Mouse (Mus musculus): ENCODE data around the gene Ereg. TPM values are rescaled to one million over a fixed set of nuclear protein-coding genes. Genes with fewer than 3 reads are reported as not detected.

Gene Ereg
- polyA plus RNA-seq, 1 experiment from 2014 or later: 0.43 TPM

- Histone ChIP-seq H3K27me3 (ENCODE audit: control insufficient read depth, insufficient read depth, low read depth, low read length) (no peaks in the 10 kb centered on the region), H3K4me3 (ENCODE audit: low read length) (no peak overlapping the region), H3K27ac (ENCODE audit: low read length) (no peak overlapping the region), H3K9me3 (ENCODE audit: control insufficient read depth, low read length) (no peaks in the 10 kb centered on the region), H3K36me3 (ENCODE audit: control insufficient read depth, insufficient read depth, low read length) (no peaks in the 10 kb centered on the region), H3K4me1 (replicated peaks; ENCODE audit: control insufficient read depth, insufficient read depth, low read length) (no peaks in the 10 kb centered on the region), H3K4me2 (ENCODE audit: low read depth, low read length) (no peak overlapping the region), H3K9ac (ENCODE audit: low read length) (no peak overlapping the region)
- peak; percentile 34; the same call in 1 of the 2 replicates for ATAC-seq (ENCODE audit: low read depth)
- 39% methylated on average over 6 of the region's 6 CpGs for WGBS
Measured at GRCm38 (mm10) chr5:91047987-91048386, 26.4 kb upstream of the Ereg start.

DNA sequence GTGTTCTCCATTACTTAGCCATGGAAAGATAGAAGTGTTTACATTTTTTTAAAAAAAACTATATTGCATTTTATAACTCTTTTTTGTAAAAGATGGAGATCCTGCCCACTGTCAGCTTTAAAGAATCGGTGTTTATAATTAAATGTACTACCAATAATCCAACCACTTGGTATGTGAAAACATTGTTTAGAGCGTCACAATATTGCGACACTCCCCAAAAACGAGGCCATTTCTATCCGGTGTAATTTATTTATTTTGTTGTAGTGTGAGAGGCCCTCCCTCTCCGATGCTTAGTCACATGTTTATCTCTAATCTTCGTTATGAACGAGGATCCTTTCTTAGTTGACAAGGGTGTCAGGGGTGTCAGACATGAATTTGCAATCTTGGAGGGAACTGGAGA lies 26.0 kb upstream of the Ereg start:
- Histone ChIP-seq H3K4me2 (ENCODE audit: low read depth, low read length) (no peak overlapping the region), H3K4me3 (ENCODE audit: low read length) (no peak overlapping the region), H3K27ac (ENCODE audit: low read length) (no peak overlapping the region), H3K4me1 (replicated peaks; ENCODE audit: control insufficient read depth, insufficient read depth, low read length) (no peaks in the 10 kb centered on the region), H3K9me3 (ENCODE audit: control insufficient read depth, low read length) (no peaks in the 10 kb centered on the region), H3K27me3 (ENCODE audit: control insufficient read depth, insufficient read depth, low read depth, low read length) (no peaks in the 10 kb centered on the region), H3K36me3 (ENCODE audit: control insufficient read depth, insufficient read depth, low read length) (no peaks in the 10 kb centered on the region), H3K9ac (ENCODE audit: low read length) (no peak overlapping the region)
- 52% methylated on average over 8 of the region's 8 CpGs for WGBS
- ATAC-seq (ENCODE audit: low read depth): peak; percentile 23; the same call in 1 of the 2 replicates

DNA sequence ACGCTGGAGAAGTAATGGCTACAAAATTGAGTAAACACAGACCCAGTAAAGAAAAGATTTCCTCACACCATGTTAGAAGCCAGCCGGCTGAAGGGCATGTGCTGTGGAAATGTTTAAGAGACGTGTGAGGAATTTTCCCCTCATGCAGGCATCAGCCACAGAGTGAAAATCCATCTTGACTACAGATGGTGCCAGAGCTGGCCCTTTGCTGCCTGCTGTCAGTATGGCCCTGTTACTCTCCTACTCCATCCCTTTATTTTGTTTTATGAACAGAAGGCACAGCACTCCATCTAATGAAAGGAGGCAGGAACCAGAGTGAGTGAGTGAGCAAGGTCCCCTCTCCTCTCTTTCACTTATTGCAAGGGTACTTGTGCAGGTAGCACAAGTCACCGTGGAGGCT lies 2.1 kb upstream of the Ereg start:
- WGBS: 35% methylated on average over 4 of the region's 4 CpGs
- Histone ChIP-seq H3K9me3 (ENCODE audit: control insufficient read depth, low read length) (no peaks in the 10 kb centered on the region), H3K4me2 (ENCODE audit: low read depth, low read length) (no peak overlapping the region), H3K9ac (ENCODE audit: low read length) (no peak overlapping the region), H3K27ac (ENCODE audit: low read length) (no peak overlapping the region), H3K27me3 (ENCODE audit: control insufficient read depth, insufficient read depth, low read depth, low read length) (no peaks in the 10 kb centered on the region; the same call in 1 of the 2 replicates), H3K4me3 (ENCODE audit: low read length) (no peak overlapping the region), H3K4me1 (replicated peaks; ENCODE audit: control insufficient read depth, insufficient read depth, low read length) (peaks cover 6% of the 10 kb centered on the region; the same call in 1 of the 2 replicates), H3K36me3 (ENCODE audit: control insufficient read depth, insufficient read depth, low read length) (no peaks in the 10 kb centered on the region)
- no peak for ATAC-seq (ENCODE audit: low read depth)

DNA sequence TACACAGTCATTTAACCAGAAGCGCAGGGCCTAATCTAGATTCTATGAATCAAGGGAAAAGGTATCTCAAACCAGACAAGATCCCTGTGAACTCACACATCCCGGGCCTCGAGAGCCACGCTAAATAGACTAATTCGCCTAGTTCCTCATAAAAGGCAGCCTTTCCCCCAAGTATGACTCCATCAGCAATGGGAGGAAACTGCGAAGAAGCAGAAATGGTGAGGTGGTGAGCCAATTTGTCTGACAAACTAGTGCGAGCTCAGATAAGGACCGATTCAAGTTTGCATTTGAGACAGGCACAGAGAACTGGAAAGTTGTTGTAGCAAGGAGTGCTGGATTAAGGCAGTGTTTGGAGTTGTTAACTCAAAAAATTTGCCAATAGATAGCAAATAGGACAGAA lies 796 bp upstream of the Ereg start:
- Histone ChIP-seq H3K9me3 (ENCODE audit: control insufficient read depth, low read length) (no peaks in the 10 kb centered on the region), H3K4me2 (ENCODE audit: low read depth, low read length) (peak overlapping the region; percentile 70), H3K27me3 (ENCODE audit: control insufficient read depth, insufficient read depth, low read depth, low read length) (no peaks in the 10 kb centered on the region; the same call in 1 of the 2 replicates), H3K36me3 (ENCODE audit: control insufficient read depth, insufficient read depth, low read length) (no peaks in the 10 kb centered on the region), H3K4me3 (ENCODE audit: low read length) (no peak overlapping the region), H3K9ac (ENCODE audit: low read length) (no peak overlapping the region), H3K4me1 (replicated peaks; ENCODE audit: control insufficient read depth, insufficient read depth, low read length) (peaks cover 6% of the 10 kb centered on the region; the same call in 1 of the 2 replicates), H3K27ac (ENCODE audit: low read length) (no peak overlapping the region)
- whole genome bisulfite sequencing: 51% methylated on average over 8 of the region's 8 CpGs
- ATAC-seq (ENCODE audit: low read depth): no peak

DNA sequence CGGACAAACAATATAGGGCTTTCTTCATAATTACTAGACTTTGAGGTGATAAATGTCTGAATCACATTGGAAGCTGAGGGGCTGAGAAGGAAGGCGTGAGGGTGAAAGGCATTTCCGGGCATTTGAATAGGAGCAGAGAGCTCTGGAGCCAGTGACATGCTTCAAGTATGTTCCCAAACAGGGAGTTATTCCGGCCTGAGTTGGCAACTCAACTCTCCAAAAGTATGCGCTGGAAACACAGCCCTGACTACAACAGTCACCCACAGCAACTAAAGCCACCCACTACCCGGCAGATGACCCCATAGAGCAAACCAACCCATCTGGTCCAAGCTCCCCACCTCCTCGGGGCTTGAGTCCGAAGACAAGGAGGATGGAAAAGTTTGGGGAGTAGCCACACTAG lies 396 bp upstream of the Ereg start:
- ATAC-seq (ENCODE audit: low read depth): peak; percentile 70; the same call in 1 of the 2 replicates
- no peaks in the 10 kb centered on the region for H3K9me3 ChIP-seq (ENCODE audit: control insufficient read depth, low read length)
- H3K27ac ChIP-seq (ENCODE audit: low read length): no peak overlapping the region
- WGBS: 14% methylated on average over 8 of the region's 8 CpGs
- peak overlapping the region; percentile 51 for H3K9ac ChIP-seq (ENCODE audit: low read length)
- H3K4me3 ChIP-seq (ENCODE audit: low read length): peak overlapping the region; percentile 48
- no peaks in the 10 kb centered on the region for H3K36me3 ChIP-seq (ENCODE audit: control insufficient read depth, insufficient read depth, low read length)
- H3K4me1 ChIP-seq (replicated peaks; ENCODE audit: control insufficient read depth, insufficient read depth, low read length): peaks cover 6% of the 10 kb centered on the region; the same call in 1 of the 2 replicates
- no peaks in the 10 kb centered on the region; the same call in 1 of the 2 replicates for H3K27me3 ChIP-seq (ENCODE audit: control insufficient read depth, insufficient read depth, low read depth, low read length)
- H3K4me2 ChIP-seq (ENCODE audit: low read depth, low read length): peak overlapping the region; percentile 70

DNA sequence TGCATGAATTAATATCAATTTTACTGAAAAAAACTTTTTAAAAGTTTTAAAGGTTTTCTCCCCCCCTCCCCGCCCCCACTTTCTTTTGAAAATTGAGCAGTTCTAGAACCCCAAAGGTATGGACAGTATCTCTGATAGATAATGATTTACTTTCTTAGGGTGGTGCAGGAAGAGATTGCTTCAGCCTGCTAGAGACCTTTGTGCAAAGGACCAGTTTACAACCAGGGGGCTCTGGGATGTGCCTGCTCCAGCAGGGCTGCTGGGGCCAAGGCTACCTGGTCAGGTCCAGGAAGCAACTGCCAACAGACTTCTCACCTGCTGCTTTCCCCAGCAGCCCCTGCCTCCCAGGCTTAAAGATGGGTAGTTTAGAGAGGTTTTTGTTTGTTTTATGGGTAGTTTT lies 599 bp downstream of the Ereg start:
- H3K4me3 ChIP-seq (ENCODE audit: low read length): peak overlapping the region; percentile 48
- no peak for ATAC-seq (ENCODE audit: low read depth)
- H3K36me3 ChIP-seq (ENCODE audit: control insufficient read depth, insufficient read depth, low read length): no peaks in the 10 kb centered on the region
- H3K9me3 ChIP-seq (ENCODE audit: control insufficient read depth, low read length): no peaks in the 10 kb centered on the region
- H3K4me1 ChIP-seq (replicated peaks; ENCODE audit: control insufficient read depth, insufficient read depth, low read length): peaks cover 6% of the 10 kb centered on the region; the same call in 1 of the 2 replicates
- no peak overlapping the region for H3K9ac ChIP-seq (ENCODE audit: low read length)
- 44% methylated on average over 1 of the region's 1 CpGs for WGBS
- no peak overlapping the region for H3K27ac ChIP-seq (ENCODE audit: low read length)
- no peaks in the 10 kb centered on the region; the same call in 1 of the 2 replicates for H3K27me3 ChIP-seq (ENCODE audit: control insufficient read depth, insufficient read depth, low read depth, low read length)
- peak overlapping the region; percentile 70 for H3K4me2 ChIP-seq (ENCODE audit: low read depth, low read length)

DNA sequence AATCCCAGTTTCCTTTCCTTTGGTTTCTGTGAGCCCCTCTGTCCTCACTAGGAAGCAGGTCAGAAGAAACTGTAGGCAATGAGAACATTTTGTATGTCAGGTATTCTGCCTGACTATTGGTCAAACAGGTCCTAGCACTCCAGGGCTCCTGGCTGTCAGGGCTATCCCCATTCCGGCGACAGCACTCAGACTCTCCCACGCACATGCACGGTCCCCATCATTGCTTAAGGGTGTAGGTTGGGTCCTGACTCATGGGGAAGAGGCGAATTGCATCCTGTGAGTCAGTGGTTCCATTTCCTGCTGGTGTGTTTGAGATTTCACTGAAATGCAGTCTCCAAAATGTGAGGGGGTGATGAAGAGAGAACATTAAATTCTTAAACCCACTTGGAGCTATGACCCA lies 8.6 kb downstream of the Ereg start:
- no peak overlapping the region for H3K9ac ChIP-seq (ENCODE audit: low read length)
- 73% methylated on average over 5 of the region's 5 CpGs for whole genome bisulfite sequencing
- H3K27ac ChIP-seq (ENCODE audit: low read length): no peak overlapping the region
- H3K27me3 ChIP-seq (ENCODE audit: control insufficient read depth, insufficient read depth, low read depth, low read length): no peaks in the 10 kb centered on the region
- no peak for ATAC-seq (ENCODE audit: low read depth)
- no peaks in the 10 kb centered on the region for H3K4me1 ChIP-seq (replicated peaks; ENCODE audit: control insufficient read depth, insufficient read depth, low read length)
- no peak overlapping the region for H3K4me3 ChIP-seq (ENCODE audit: low read length)
- H3K9me3 ChIP-seq (ENCODE audit: control insufficient read depth, low read length): no peaks in the 10 kb centered on the region
- H3K4me2 ChIP-seq (ENCODE audit: low read depth, low read length): no peak overlapping the region
- no peaks in the 10 kb centered on the region for H3K36me3 ChIP-seq (ENCODE audit: control insufficient read depth, insufficient read depth, low read length)

GRCm38 (mm10) chr5:91085291-91085690 lies 10.9 kb downstream of the Ereg start:
- no peaks in the 10 kb centered on the region for H3K27me3 ChIP-seq (ENCODE audit: control insufficient read depth, insufficient read depth, low read depth, low read length)
- no peaks in the 10 kb centered on the region for H3K36me3 ChIP-seq (ENCODE audit: control insufficient read depth, insufficient read depth, low read length)
- no peaks in the 10 kb centered on the region for H3K9me3 ChIP-seq (ENCODE audit: control insufficient read depth, low read length)
- 55% methylated on average over 5 of the region's 5 CpGs for WGBS
- no peak overlapping the region for H3K4me2 ChIP-seq (ENCODE audit: low read depth, low read length)
- H3K4me1 ChIP-seq (replicated peaks; ENCODE audit: control insufficient read depth, insufficient read depth, low read length): no peaks in the 10 kb centered on the region
- H3K9ac ChIP-seq (ENCODE audit: low read length): no peak overlapping the region
- no peak overlapping the region for H3K4me3 ChIP-seq (ENCODE audit: low read length)
- no peak for ATAC-seq (ENCODE audit: low read depth)
- H3K27ac ChIP-seq (ENCODE audit: low read length): no peak overlapping the region

DNA sequence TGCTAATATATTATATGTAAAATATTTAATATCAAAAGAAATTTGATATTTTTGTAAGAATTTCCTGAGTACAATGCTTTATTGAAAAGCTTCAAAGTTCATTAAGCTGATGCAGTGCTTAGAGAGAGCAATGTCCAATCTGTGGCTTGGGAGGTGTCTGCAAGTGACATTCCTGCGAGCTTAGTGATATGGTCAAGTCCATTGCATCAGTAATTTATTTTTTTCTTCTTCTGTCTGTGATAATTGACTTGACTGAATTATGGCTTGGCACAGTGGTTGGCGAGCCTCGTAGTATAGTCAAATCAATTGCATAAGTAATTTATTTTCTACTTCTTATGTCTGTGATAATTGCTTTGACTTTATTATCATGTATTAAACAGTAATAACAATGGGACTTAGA lies 15.9 kb downstream of the Ereg start:
- H3K27ac ChIP-seq (ENCODE audit: low read length): no peak overlapping the region
- 76% methylated on average over 3 of the region's 3 CpGs for WGBS
- ATAC-seq (ENCODE audit: low read depth): no peak

More for the DNA sequence above, 15.9 kb downstream of the Ereg start:
- no peaks in the 10 kb centered on the region for H3K9me3 ChIP-seq (ENCODE audit: control insufficient read depth, low read length)
- H3K4me3 ChIP-seq (ENCODE audit: low read length): no peak overlapping the region
- no peak overlapping the region for H3K9ac ChIP-seq (ENCODE audit: low read length)
- H3K4me2 ChIP-seq (ENCODE audit: low read depth, low read length): no peak overlapping the region
- no peaks in the 10 kb centered on the region for H3K36me3 ChIP-seq (ENCODE audit: control insufficient read depth, insufficient read depth, low read length)
- no peaks in the 10 kb centered on the region for H3K4me1 ChIP-seq (replicated peaks; ENCODE audit: control insufficient read depth, insufficient read depth, low read length)
- no peaks in the 10 kb centered on the region for H3K27me3 ChIP-seq (ENCODE audit: control insufficient read depth, insufficient read depth, low read depth, low read length)
